Mouse (Mus musculus) embryonic facial prominence, embryonic 10.5 days (tissue): ENCODE data around the gene Rmi1. TPM values are rescaled to one million over a fixed set of nuclear protein-coding genes. Genes with fewer than 3 reads are reported as not detected.

Source experiments
- DNase-seq: peaks from one replicate; pipeline ENCODE4 v3.0.0-alpha.2; 2017; ENCODE audit warnings: low spot score
- H3K27ac ChIP-seq: fragments of 300-500 bp; sonication (generic); replicated peaks from 2 replicates; pipeline ENCODE4 v1.5.1; 2016; ENCODE audit warnings: mild to moderate bottlenecking
- H3K27me3 ChIP-seq: fragments of 300-500 bp; sonication (generic); replicated peaks from 2 replicates; pipeline ENCODE4 v1.6.1; 2016; ENCODE audit warnings: low read depth, mild to moderate bottlenecking; ENCODE audit not compliant: poor library complexity, severe bottlenecking
- H3K36me3 ChIP-seq: fragments of 300-500 bp; sonication (generic); replicated peaks from 2 replicates; pipeline ENCODE4 v1.6.1; 2016; ENCODE audit warnings: mild to moderate bottlenecking, moderate library complexity
- H3K4me1 ChIP-seq: fragments of 300-500 bp; sonication (generic); 2 replicates; pipeline ENCODE4 v1.6.1; 2016
- H3K4me3 ChIP-seq: fragments of 300-500 bp; sonication (generic); 2 replicates; pipeline ENCODE4 v1.5.1; 2016; ENCODE audit warnings: mild to moderate bottlenecking, moderate library complexity
- H3K9me3 ChIP-seq: fragments of 300-500 bp; sonication (generic); 2 replicates; pipeline ENCODE4 v1.6.1; 2016; ENCODE audit warnings: mild to moderate bottlenecking
- WGBS: fragments of 180-500 bp; shearing (Covaris S2); methylation state at CpG from one replicate; pipeline ENCODE4 v1.1.7; 2016; 5-methylcytosine and 5-hydroxymethylcytosine counted together
- polyA plus RNA-seq: library from polyadenylated mRNA; unstranded; fragments of >200 nt; fragmentation: Nextera tagmentation; extraction: Ambion mirVana; gene quantifications from 2 replicates; pipeline ENCODE4 v1.2.1, GENCODE M21; 2016

Rmi1 gene
- polyA plus RNA-seq, 1 experiment from 2014 or later: 27.8 TPM

- H3K4me3 ChIP-seq: no peak overlapping the region
- H3K36me3 ChIP-seq: peaks cover 27% of the 10 kb centered on the region
- H3K4me1 ChIP-seq: no peaks in the 10 kb centered on the region
- H3K27me3 ChIP-seq: no peaks in the 10 kb centered on the region
- WGBS: 87% methylated on average over 6 of the region's 6 CpGs
- H3K9me3 ChIP-seq: no peaks in the 10 kb centered on the region
- H3K27ac ChIP-seq: no peak overlapping the region
- DNase-seq: no peak
Measured at GRCm38 (mm10) chr13:58415374-58415773, 13.3 kb downstream of the Rmi1 start.

GRCm38 (mm10) chr13:58415838-58416237, 13.8 kb downstream of the Rmi1 start:
- no peaks in the 10 kb centered on the region for H3K27me3 ChIP-seq
- H3K4me1 ChIP-seq: no peaks in the 10 kb centered on the region
- no peak overlapping the region for H3K4me3 ChIP-seq
- no peak overlapping the region for H3K27ac ChIP-seq
- no peaks in the 10 kb centered on the region for H3K9me3 ChIP-seq
- 87% methylated on average over 5 of the region's 5 CpGs for WGBS
- no peak for DNase-seq
- peaks cover 22% of the 10 kb centered on the region for H3K36me3 ChIP-seq

- H3K27ac ChIP-seq: no peak overlapping the region
- WGBS: 84% methylated on average over 4 of the region's 4 CpGs
- H3K4me1 ChIP-seq: no peaks in the 10 kb centered on the region
- no peaks in the 10 kb centered on the region for H3K9me3 ChIP-seq
- no peaks in the 10 kb centered on the region for H3K27me3 ChIP-seq
- no peaks in the 10 kb centered on the region for H3K36me3 ChIP-seq
- no peak overlapping the region for H3K4me3 ChIP-seq
- no peak for DNase-seq
Measured at GRCm38 (mm10) chr13:58418656-58419055, 16.6 kb downstream of the Rmi1 start.

GRCm38 (mm10) chr13:58419266-58419665, 17.2 kb downstream of the Rmi1 start:
- Histone ChIP-seq H3K36me3 (no peaks in the 10 kb centered on the region), H3K9me3 (no peaks in the 10 kb centered on the region), H3K27me3 (no peaks in the 10 kb centered on the region), H3K4me1 (no peaks in the 10 kb centered on the region), H3K27ac (no peak overlapping the region), H3K4me3 (no peak overlapping the region)
- WGBS: 88% methylated on average over 1 of the region's 1 CpGs
- no peak for DNase-seq

GRCm38 (mm10) chr13:58421026-58421425, 19.0 kb downstream of the Rmi1 start:
- no peak for DNase-seq
- no peak overlapping the region for H3K4me3 ChIP-seq

GRCm38 (mm10) chr13:58422242-58422641, 20.2 kb downstream of the Rmi1 start:
- H3K27ac ChIP-seq: no peak overlapping the region
- H3K4me3 ChIP-seq: no peak overlapping the region
- WGBS: 86% methylated on average over 4 of the region's 4 CpGs
- no peaks in the 10 kb centered on the region for H3K9me3 ChIP-seq
- H3K27me3 ChIP-seq: no peaks in the 10 kb centered on the region
- H3K4me1 ChIP-seq: no peaks in the 10 kb centered on the region
- H3K36me3 ChIP-seq: no peaks in the 10 kb centered on the region
- DNase-seq: no peak

More at GRCm38 (mm10) chr13:58421026-58421425, 19.0 kb downstream of the Rmi1 start:
- 83% methylated on average over 4 of the region's 4 CpGs for WGBS
- no peaks in the 10 kb centered on the region for H3K4me1 ChIP-seq
- H3K27me3 ChIP-seq: no peaks in the 10 kb centered on the region
- no peak overlapping the region for H3K27ac ChIP-seq
- no peaks in the 10 kb centered on the region for H3K36me3 ChIP-seq
- no peaks in the 10 kb centered on the region for H3K9me3 ChIP-seq

GRCm38 (mm10) chr13:58423061-58423660, 21.1 kb downstream of the Rmi1 start:
- Histone ChIP-seq H3K36me3 (no peaks in the 10 kb centered on the region), H3K4me3 (no peak overlapping the region), H3K27me3 (no peaks in the 10 kb centered on the region), H3K27ac (no peak overlapping the region), H3K9me3 (no peaks in the 10 kb centered on the region), H3K4me1 (no peaks in the 10 kb centered on the region)
- DNase-seq: no peak
- 77% methylated on average over 10 of the region's 10 CpGs for WGBS

- Histone ChIP-seq H3K27me3 (no peaks in the 10 kb centered on the region), H3K9me3 (no peaks in the 10 kb centered on the region), H3K27ac (no peak overlapping the region), H3K4me1 (peaks cover 10% of the 10 kb centered on the region), H3K4me3 (no peak overlapping the region), H3K36me3 (no peaks in the 10 kb centered on the region)
- DNase-seq: no peak
- WGBS: 68% methylated on average over 2 of the region's 2 CpGs
Measured at GRCm38 (mm10) chr13:58439716-58440115, 37.7 kb downstream of the Rmi1 start.

GRCm38 (mm10) chr13:58443326-58443725, 41.3 kb downstream of the Rmi1 start:
- Histone ChIP-seq H3K4me1 (peaks cover 10% of the 10 kb centered on the region), H3K9me3 (no peaks in the 10 kb centered on the region), H3K27me3 (no peaks in the 10 kb centered on the region), H3K27ac (no peak overlapping the region), H3K4me3 (no peak overlapping the region), H3K36me3 (no peaks in the 10 kb centered on the region)
- 72% methylated on average over 4 of the region's 4 CpGs for WGBS
- no peak for DNase-seq

GRCm38 (mm10) chr13:58443787-58444186, 41.7 kb downstream of the Rmi1 start:
- WGBS: 58% methylated on average over 7 of the region's 7 CpGs

GRCm38 (mm10) chr13:58446541-58446940, 44.5 kb downstream of the Rmi1 start:
- Histone ChIP-seq H3K4me3 (no peak overlapping the region), H3K27ac (no peak overlapping the region), H3K4me1 (peaks cover 10% of the 10 kb centered on the region), H3K27me3 (peaks cover 9% of the 10 kb centered on the region; the same call in 1 of the 2 replicates), H3K9me3 (no peaks in the 10 kb centered on the region), H3K36me3 (no peaks in the 10 kb centered on the region)
- no peak for DNase-seq
- 82% methylated on average over 2 of the region's 2 CpGs for WGBS

More at GRCm38 (mm10) chr13:58443787-58444186, 41.7 kb downstream of the Rmi1 start:
- Histone ChIP-seq H3K4me1 (peaks cover 10% of the 10 kb centered on the region), H3K36me3 (no peaks in the 10 kb centered on the region), H3K27ac (no peak overlapping the region), H3K4me3 (no peak overlapping the region), H3K9me3 (no peaks in the 10 kb centered on the region), H3K27me3 (no peaks in the 10 kb centered on the region)
- DNase-seq: no peak

GRCm38 (mm10) chr13:58450459-58451182, 48.6 kb downstream of the Rmi1 start:
- 69% methylated on average over 22 of the region's 22 CpGs for WGBS

GRCm38 (mm10) chr13:58452246-58452645, 50.2 kb downstream of the Rmi1 start:
- DNase-seq: no peak

More at GRCm38 (mm10) chr13:58450459-58451182, 48.6 kb downstream of the Rmi1 start:
- H3K27ac ChIP-seq: no peak overlapping the region
- no peak overlapping the region for H3K4me3 ChIP-seq
- peaks cover 10% of the 10 kb centered on the region for H3K4me1 ChIP-seq
- no peak for DNase-seq
- H3K9me3 ChIP-seq: no peaks in the 10 kb centered on the region
- no peaks in the 10 kb centered on the region for H3K36me3 ChIP-seq
- peaks cover 49% of the 10 kb centered on the region for H3K27me3 ChIP-seq

More at GRCm38 (mm10) chr13:58452246-58452645, 50.2 kb downstream of the Rmi1 start:
- peaks cover 50% of the 10 kb centered on the region for H3K27me3 ChIP-seq
- whole genome bisulfite sequencing: 64% methylated on average over 4 of the region's 4 CpGs
- no peaks in the 10 kb centered on the region for H3K36me3 ChIP-seq
- H3K27ac ChIP-seq: no peak overlapping the region
- H3K9me3 ChIP-seq: no peaks in the 10 kb centered on the region
- peaks cover 10% of the 10 kb centered on the region for H3K4me1 ChIP-seq
- H3K4me3 ChIP-seq: no peak overlapping the region
